8 mouse cellular contexts compared by ENCODE assay signal in genomic region chr7:101504507-101504906, GRCm38 (mm10).
DNase-seq lines count a peak whose midpoint lies in the region; ATAC-seq lines count a peak whose summit lies in the region.

No protein-coding gene starts in this region.

- peak; percentile 55; the same call in 1 of the 2 replicates for ATAC-seq in forebrain, embryonic 13.5 days
- no peak for ATAC-seq in midbrain, embryonic 14.5 days (ENCODE audit: low FRiP score, low TSS enrichment)

- H3K9me3 ChIP-seq in forebrain, embryonic 13.5 days (replicated peaks): no peaks in the 10 kb centered on the region
- H3K9me3 ChIP-seq in limb, embryonic 10.5 days (replicated peaks): no peaks in the 10 kb centered on the region
- H3K9me3 ChIP-seq in midbrain, embryonic 14.5 days (ENCODE audit: control insufficient read depth, low read length): no peaks in the 10 kb centered on the region

- peaks cover 38% of the 10 kb centered on the region for H3K27me3 ChIP-seq in forebrain, embryonic 13.5 days
- peaks cover 43% of the 10 kb centered on the region for H3K27me3 ChIP-seq in limb, embryonic 10.5 days (ENCODE audit: low read depth, poor library complexity, severe bottlenecking)
- peaks cover 9% of the 10 kb centered on the region for H3K27me3 ChIP-seq in midbrain, embryonic 14.5 days (ENCODE audit: control insufficient read depth, insufficient read depth, low read length)

- 6% methylated on average over 24 of the region's 24 CpGs for WGBS in forebrain, embryonic 13.5 days
- WGBS in limb, embryonic 10.5 days: 8% methylated on average over 24 of the region's 24 CpGs
- 5% methylated on average over 24 of the region's 24 CpGs for WGBS in midbrain, embryonic 14.5 days

- peak overlapping the region; percentile 32 for H3K4me3 ChIP-seq in forebrain, embryonic 13.5 days
- peak overlapping the region; percentile 45 for H3K4me3 ChIP-seq in limb, embryonic 10.5 days
- H3K4me3 ChIP-seq in midbrain, embryonic 14.5 days (replicated peaks; ENCODE audit: low read depth, low read length): 0 out of 2 replicates have a peak overlapping the region, but pooled peaks have one; percentile 21

- H3K4me1 ChIP-seq in forebrain, embryonic 13.5 days: peaks cover 10% of the 10 kb centered on the region
- peaks cover 17% of the 10 kb centered on the region for H3K4me1 ChIP-seq in limb, embryonic 10.5 days
- no peaks in the 10 kb centered on the region for H3K4me1 ChIP-seq in midbrain, embryonic 14.5 days (ENCODE audit: control insufficient read depth, insufficient read depth, low read length)

- H3K4me2 ChIP-seq in forebrain, embryonic 13.5 days: peak overlapping the region; percentile 59
- H3K4me2 ChIP-seq in midbrain, embryonic 14.5 days (ENCODE audit: low read length): peak overlapping the region; percentile 51

- peak overlapping the region; percentile 51 for H3K9ac ChIP-seq in forebrain, embryonic 13.5 days
- H3K9ac ChIP-seq in midbrain, embryonic 14.5 days (replicated peaks; ENCODE audit: low read length): no peak overlapping the region; the same call in 1 of the 2 replicates

- no peak overlapping the region for H3K27ac ChIP-seq in forebrain, embryonic 13.5 days
- no peak overlapping the region for H3K27ac ChIP-seq in limb, embryonic 10.5 days
- H3K27ac ChIP-seq in midbrain, embryonic 14.5 days (replicated peaks; ENCODE audit: low read depth, low read length): no peak overlapping the region

- intact Hi-C loops in heart, postnatal 25 days (cut with DNase I): no loop called here
- intact Hi-C loops in left cerebral cortex, postnatal 36 days (cut with DNase I): loop anchor here (2.0 kb wide), 1 partner anchor 34 kb away; no protein-coding TSS in a partner anchor

- no peaks in the 10 kb centered on the region for H3K36me3 ChIP-seq in forebrain, embryonic 13.5 days (ENCODE audit: poor library complexity, severe bottlenecking)
- H3K36me3 ChIP-seq in limb, embryonic 10.5 days: no peaks in the 10 kb centered on the region
- no peaks in the 10 kb centered on the region for H3K36me3 ChIP-seq in midbrain, embryonic 14.5 days (ENCODE audit: control insufficient read depth, insufficient read depth, low read length)

- DNase-seq in heart, adult 11 months: peak; percentile 95
- DNase-seq in heart, postnatal 25 days (ENCODE audit: low spot score): no peak
- peak; percentile 63 for DNase-seq in MEL-GATA-1-ER (ENCODE audit: extremely low read depth, low read depth)
- peak; percentile 53 for DNase-seq in limb, embryonic 10.5 days (ENCODE audit: low spot score)
- DNase-seq in midbrain, embryonic 14.5 days: peak; percentile 63
- no peak for DNase-seq in left cerebral cortex, postnatal 36 days (ENCODE audit: low spot score in 2 of 2)
- DNase-seq in frontal cortex, postnatal 14 days (ENCODE audit: low spot score in 2 of 2): no peak

Comparison
In these comparisons a context has a peak if more than half of its experiments do, and no peak if none do; other contexts are left out.
1. DNase-seq: peak in heart, adult 11 months (single experiment), MEL-GATA-1-ER (single experiment), limb, embryonic 10.5 days (single experiment) and midbrain, embryonic 14.5 days (single experiment); none in heart, postnatal 25 days (single experiment), left cerebral cortex, postnatal 36 days (0 of 2) and frontal cortex, postnatal 14 days (0 of 2).
2. Peak in every context shown above with its lines, with median percentiles within 50 percentile points of each other: H3K4me3 ChIP-seq.